Mouse (Mus musculus) brain, embryonic 14.5 days (tissue): ENCODE results near the gene Spi1.

Experiments used
- CTCF ChIP-seq: fragments of 200-500 bp; IDR thresholded peaks from 2 replicates; pipeline ENCODE4 v1.5.1; 2012; ENCODE audit warnings: inconsistent platforms, mild to moderate bottlenecking, moderate library complexity, borderline replicate concordance; ENCODE audit not compliant: insufficient read depth, insufficient read length; ENCODE audit errors: extremely low read depth
- POLR2A ChIP-seq: fragments of 200-500 bp; IDR thresholded peaks from 2 replicates; pipeline ENCODE4 v1.6.1; 2012; ENCODE audit warnings: mild to moderate bottlenecking, inconsistent platforms, borderline replicate concordance; ENCODE audit not compliant: poor library complexity, insufficient read depth, insufficient read length, severe bottlenecking; ENCODE audit errors: extremely low read depth

- TF ChIP-seq CTCF (no peak), POLR2A (no peak)
Observed at GRCm38 (mm10) chr2:91136513-91137412, 54.6 kb downstream of the Spi1 start.
